Mouse (Mus musculus) layer of hippocampus, adult 9-10 months (tissue): ENCODE measurements at regions not wholly inside any gene's neighbourhood (a gene's known extent, or its start where the extent isn't known, plus 50 kb on each side); places are given as distances from the start of the nearest gene placed in this dataset.
A peak's percentile ranks its signal among the peaks of the same experiment; 100 is the strongest.

Experiments used
- DNase-seq: peaks from one replicate; pipeline ENCODE4 v3.0.0; 2022; ENCODE audit warnings: low spot score

DNA sequence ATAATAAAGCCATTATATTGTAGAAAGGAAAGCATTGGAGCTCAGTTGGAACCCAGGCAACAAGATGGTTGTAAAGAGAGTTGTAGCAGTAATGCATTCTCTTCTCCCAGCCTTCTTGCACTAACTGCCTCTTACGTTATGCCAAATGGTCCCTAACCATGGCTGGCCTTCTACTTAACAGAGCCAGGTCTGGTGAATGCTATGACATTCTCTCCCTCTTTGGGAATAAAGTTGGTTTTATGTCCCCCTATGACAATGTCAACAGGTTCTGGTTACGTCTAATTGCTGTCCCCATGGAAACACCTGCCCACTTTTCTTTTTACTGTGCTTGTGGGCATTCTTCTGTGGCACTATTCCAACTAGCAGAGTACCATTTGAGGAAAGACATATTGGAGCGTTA, 126.4 kb upstream of the Npvf start:
- DNase-seq: no peak

DNA sequence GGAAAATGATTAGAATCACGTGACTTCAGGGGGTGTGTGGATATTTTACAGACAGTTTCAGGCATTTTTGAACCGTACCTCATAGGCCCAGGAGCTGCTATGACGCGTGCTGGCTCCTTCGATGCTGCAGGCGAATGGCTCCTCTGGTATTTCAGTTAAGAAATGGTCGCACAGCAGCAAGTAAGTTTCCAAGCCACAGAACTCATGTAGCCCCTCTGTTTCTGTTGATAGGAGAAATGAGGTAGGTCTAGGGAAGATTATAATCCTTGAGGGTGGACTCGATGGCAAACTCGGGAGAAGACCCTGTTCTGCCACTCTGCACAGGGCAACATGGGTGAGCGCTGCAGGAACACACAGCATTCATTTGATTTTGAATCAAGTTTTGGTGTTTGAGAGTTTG, 127.0 kb upstream of the Npvf start:
- no peak for DNase-seq

DNA sequence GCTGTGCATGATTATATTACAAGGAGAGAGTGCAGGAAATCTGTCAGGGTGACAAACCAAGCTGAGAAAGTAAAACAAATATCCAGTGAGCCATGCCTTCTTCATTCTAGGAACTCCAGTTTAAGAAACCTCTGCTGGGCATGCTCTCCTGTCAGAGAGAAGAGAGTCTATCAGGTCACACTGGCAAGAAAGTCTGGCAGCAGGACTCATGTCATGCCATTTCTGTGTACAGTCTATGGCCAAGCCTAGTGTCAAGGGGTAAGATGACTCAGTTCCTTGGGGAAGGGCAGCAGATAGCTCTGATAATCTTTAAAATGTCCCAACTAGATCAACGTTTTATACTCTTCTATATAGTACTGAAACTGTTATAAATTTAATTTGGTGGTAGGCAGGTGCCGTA, 128.0 kb upstream of the Npvf start:
- DNase-seq: no peak

DNA sequence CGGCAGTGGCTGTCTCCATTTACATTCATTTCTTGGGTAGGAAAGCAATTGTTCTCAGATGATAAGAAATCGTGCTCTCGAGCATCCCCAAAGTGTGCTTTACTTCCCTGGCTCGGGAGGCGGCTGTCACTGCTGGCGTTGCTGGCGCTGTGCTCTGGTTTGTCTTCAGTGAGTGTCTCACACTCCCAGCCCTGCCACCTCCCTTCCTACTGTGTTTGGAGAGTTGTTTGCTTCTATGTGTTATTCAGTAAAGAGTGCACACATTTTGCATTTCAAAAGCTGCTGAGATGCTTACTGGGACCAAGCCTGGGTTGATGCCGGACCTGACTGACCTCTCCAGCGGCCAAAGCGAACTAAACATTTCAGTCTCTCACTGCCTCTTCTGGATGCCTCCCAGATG, 129.3 kb upstream of the Npvf start:
- DNase-seq: no peak

DNA sequence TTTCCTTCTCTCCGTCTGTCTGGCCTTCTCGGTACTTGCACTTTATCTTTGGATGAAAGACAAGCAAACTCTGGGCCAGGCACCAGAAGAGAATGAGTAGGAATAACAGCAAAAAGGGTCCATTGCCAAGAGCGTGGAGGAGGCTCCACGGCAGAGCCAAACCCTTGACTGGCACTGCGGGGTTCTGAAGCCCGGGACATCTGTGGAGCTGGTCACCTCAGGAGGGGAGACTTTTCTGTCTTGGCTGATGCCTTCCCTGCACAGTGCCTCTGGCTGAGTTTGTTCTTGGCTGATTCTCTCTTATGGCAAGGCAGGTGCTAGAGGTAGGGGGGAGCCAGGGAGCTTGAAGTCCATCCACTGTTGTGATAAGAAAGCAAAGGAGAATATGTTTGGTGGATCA, 130.1 kb upstream of the Npvf start:
- DNase-seq: no peak

DNA sequence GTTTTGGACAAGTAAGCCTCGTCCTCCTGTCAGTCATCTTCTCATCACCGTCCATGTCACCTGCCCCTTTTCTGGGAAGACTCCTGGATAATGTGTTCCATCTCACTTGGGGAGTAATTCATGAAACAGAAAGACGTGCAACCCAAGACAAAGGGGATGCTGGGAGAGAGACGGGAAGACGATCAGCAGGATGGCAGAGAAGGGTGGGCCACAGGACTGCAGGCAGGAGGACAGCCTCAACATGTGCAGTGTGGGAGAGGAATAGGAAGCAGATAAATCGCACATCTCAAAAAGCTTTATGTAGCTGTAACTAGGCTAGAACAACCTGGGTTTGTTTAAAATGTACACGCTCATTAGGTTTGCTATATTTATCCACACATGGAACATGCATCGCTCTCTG, 133.4 kb upstream of the Npvf start:
- DNase-seq: no peak

DNA sequence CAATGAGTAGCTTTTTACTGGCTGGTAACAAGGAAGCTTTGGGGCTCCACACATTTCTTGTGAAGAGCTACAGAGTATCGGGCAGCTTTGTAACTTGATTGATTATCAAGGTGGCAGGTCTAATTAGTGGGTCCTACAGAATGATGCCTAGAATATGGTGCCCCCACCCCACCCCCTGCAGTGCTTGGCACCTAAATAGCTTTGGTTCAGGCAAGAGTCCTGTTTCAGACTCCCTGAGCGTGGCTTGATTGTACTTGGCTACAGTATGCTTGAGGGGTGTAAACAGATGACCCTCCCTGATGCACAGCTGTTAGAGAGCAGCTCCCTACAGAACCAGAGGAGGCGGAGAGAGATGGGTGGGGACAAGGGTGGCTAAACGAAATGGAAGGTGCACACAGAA, 145.7 kb upstream of the Npvf start:
- DNase-seq: no peak

DNA sequence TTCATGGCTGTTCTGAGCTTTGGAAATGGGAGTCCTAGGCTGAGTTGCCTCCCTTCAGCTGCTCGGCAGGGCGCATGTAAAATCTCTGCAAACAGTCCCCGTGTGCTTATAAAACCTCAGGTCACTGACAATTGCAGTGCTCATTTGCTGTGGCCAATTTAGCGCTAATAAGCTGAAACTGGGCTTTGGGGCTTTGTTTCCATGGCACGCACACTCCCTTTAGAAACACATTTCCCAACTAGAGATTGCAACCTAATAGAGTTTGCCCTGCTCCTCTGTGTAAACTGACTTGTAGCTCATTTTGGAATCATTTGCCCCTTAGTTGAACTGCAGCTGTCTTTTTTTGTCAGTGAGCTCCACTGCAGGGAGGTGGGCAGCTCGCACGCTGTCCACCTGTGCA, 148.7 kb upstream of the Npvf start:
- DNase-seq: no peak

DNA sequence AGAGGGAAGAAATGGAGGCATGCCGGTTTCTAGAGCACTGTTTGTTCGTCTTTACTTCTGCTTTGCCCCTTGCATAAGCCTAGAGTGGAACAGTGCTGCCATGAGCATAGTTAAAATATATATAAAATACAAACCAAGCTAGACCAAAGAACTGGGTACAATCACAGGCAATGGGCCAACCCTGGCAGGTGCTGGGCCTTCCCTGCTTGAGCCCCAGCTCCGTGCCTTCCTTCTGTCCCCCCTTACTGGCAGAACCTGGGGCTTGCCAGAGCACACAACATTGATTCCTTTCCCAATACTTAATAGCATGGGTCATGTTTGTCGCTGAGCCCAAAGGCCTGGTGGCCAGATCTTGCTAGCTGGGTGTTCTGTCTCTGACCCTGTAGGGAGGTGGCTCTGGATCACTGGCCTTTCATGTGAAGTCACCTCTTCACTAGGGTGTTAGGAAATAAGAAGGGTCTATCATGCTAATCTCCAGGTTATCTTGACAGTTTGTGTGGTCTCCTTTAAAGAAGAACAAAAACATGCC, 150.3 kb upstream of the Npvf start:
- DNase-seq: no peak

DNA sequence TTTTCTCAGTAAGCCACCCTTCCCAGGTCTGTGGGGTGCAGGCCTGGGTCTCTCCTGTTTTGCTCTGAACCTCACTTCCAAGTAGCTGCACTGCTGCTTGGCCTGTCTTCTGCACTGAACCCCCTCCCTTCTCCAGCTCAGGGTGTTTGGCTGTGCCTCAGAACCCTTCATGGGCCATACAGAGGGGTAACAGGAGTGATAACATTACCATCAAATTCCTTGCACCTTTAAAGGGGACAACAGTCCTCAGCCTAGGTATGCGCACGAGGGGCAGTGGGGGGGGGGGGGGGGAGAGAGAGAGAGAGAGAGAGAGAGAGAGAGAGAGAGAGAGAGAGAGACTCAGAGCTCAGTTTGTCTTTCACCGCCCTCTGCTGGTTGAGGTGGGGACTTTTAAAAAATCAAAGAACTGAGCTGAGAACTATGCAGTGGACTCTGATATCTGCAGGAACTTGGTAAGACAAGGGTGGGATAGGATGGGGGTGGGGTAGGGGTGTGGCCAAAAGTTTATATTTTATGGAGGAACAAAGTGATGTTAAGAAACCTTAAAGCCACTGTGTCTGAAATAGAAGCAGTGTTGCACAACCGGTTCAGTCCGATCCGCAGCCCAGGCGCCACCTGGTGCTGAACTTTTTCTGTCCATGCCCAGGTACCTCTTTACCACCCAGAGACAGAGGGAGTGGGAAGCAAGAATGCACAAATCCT, 152.3 kb upstream of the Npvf start:
- no peak for DNase-seq

DNA sequence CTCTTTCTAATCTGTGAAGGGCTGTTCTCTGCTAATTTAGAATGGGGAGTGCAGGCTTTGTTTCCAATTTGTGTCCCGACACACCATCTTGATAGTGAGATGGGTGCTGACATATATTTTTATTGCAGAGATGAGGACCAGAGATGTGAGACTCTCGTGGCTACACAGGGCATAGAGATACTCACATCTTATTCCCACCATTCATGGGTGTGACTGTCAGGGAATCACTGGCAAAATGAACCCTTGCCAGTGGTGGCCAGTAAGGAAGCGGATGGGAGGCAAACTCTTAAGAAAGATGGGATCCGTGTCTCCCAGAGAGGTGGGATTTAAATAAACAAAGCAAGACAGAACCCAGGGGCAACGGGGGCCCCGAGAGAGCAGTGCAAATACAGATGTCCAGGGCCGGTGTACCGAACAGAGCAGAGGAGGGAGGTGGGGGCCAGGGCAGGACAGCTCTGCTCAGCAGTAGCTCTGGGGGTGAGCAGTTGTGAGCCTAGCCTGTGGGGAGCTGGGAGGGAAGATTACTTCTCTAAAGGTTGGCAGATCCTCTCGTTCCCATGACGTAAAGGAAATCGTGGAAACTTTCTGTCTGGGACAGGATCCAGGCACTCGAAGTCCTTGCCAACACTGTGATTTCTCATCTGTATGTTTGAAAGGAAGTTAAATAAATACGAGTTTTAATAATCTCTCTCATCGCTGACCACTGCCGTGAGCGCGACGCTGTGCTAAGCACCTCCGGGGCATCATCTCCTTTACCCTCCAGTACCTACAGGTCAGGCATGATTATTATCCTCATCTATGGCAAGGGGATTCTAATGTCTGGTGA, 153.2 kb upstream of the Npvf start:
- no peak for DNase-seq

DNA sequence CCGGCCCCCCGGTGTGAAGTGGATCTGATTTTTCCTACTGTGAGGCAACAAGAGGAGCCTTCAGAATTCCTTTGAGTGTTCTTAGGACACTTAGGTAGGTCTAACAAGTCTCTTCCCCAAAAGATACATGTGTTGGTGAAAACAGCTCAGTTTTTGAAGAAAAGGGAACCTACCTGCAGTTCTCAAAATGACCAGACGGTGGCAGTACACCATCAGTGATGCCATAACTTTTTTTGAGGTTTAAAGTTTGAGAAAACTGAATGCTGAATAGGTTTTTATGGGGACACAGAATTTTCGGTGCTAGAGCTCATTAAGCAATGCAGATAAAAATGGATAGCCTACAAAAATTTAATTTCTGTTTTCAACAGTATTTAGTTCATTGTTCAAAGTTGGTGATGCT, 153.9 kb upstream of the Npvf start:
- DNase-seq: peak; percentile 71

DNA sequence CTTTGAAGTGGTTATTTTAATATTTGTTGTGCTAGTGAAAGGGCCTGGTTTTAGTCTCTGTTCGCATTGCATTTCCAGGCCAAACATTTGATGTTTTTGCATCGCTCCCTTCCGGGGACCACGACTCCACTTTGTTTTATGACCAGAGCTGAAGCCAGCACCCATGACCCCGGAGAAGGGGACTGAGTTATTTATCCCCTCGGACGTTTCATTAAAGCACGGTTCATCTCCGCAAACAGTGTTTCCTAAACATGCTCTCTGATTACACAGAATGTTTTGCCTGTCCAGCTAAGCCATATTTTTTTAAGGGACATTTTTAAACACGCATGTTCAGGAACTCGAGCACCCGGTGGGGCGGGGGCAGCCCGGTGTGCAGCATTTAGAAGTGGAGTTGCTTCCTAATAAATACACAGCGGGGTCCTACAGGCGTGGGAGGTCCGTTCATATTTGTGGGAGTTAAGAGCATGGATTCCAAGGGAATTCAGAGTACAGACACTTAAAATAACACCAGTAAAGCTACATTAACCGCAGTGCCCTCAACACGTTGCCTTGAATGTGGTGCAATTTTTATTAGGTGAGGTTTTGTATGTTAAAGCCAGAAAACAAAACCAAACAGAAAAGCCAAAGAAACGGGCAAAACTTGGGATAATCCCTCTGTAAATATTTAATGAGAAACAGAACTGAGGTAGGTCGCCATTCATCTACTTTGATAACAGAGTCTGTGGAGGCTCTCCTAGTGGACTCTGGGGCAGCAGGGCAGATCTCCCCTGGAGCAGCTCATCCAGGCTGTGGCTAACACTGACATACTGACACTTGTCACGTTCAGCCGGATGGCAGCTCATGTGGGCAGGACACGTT, 154.8 kb upstream of the Npvf start:
- DNase-seq: no peak

DNA sequence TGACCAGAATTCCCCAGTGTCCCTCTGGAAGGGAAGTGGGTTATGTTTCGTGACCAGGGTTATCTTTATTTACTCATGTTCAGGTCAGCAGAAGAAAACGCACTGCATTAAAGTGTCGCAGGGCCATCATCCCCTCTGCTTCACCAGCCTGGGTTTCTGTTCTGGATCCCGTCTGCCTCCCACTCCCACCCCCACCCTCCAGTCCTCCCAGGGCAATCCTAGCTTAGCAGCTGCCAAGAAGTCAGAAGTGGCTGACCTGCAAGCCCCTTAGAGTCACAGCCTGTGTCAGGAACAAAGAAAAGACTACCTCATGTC, 155.4 kb upstream of the Npvf start:
- no peak for DNase-seq

DNA sequence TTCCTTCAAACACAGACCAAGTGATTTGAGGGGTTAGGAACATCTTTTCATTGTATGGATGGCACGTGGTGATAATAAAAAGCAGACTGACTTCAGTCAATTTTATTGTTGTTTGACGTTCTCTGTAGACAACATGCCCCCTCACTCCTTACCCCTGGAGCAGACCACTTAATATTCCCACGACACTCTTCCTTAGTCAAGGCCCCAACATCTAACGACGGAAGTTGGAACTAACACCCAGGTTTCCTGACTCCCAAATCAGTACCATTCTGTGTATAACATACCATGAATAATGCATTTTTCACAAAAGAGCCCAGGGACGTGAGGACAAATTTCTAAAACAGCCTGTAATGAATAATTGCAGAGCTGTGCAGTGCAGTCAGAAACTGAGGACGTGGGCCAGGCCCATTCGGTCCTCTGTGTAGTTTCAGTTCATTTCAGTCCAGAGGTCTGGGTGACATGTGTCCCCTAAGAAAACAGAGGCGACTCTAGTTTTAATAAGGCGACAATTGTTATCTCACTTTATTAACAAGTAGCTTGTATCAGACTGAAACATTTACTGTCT, 160.8 kb upstream of the Npvf start:
- DNase-seq: no peak

DNA sequence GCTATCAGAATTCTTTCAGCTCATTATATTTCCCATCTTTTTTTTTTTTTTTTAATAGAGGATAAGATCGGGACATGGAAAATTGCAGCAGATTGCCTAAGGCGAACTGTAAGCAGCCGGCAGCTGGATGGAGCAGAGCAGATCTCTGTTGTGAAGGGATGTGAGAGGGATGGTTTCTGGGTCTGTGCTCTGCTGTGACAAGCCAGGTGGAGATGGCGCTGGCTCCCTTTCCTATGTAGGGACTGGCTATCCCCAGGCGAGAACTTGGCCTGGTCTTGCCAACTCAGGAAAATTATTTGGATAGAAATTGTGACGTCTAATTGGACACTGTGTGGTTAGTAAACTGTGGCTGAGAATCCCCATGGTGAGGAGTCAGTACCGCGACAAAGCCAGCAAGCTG, 161.3 kb upstream of the Npvf start:
- DNase-seq: no peak

DNA sequence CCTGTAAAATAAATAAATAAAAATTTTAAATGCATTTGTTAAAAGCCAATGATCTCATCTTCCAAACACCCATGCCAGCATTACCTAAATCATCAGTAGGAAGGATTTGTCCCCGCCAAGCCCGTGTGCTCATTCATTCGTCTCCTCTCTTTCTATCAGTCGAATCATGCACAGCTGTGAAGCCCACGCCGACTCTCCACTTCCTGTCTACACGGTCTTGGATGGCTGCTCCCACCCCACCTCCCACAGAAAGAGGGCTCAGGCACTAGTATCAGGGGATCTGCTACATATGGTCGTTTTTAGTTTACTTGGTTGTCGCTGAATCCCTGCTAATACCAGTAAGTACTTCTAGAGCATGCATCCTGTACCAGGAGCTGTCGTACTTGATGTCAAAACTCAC, 163.2 kb upstream of the Npvf start:
- DNase-seq: no peak

DNA sequence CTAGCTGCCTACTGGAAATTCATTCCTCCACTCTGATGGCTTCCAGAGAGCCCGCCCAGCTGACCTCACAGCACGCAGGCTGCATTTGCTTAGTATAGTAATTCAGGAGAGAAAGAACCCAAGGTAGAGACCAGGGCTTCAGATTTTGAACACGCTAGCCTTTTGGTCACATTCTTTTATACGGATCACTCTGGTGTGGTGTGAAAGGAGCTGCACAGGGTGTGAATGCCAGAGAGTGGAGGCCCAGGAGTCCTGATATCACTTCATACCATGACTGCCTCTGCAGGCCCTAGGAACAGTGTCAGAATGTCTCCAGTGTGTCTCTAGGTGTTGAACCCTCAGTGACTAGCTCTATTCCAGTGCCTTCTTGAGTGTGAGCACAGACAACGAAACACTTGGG, 164.2 kb upstream of the Npvf start:
- DNase-seq: no peak

DNA sequence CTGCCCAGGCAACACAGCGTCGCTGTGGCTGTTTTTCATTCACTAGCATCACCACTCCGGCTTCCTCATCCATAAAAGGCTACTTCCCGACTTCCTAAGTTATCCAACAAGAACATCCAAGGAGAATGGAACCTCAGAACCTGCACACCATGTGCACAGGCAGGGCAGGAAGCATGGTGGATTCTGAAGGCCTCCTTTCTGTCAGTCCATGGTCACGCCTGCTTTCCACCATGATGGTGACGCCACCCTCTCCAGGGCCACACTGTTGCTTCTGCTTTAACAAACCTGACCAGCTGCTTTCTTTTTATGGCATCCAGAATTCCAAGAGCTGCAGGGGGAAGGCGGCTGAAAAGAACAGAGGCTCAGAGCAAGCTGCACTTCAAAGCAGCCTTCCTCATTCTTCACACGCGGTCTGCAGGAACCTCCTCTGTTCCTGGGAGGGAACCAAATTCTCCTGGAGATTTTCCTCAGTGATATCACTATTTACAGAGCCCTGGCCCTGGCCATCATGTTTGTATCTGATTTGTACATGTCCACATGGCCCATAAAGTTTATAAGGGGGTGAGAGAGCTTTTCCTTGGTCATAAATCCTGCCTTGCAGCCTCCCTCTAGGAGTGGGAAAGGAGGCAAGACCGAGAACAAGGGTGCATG, 164.8 kb upstream of the Npvf start:
- DNase-seq: no peak

DNA sequence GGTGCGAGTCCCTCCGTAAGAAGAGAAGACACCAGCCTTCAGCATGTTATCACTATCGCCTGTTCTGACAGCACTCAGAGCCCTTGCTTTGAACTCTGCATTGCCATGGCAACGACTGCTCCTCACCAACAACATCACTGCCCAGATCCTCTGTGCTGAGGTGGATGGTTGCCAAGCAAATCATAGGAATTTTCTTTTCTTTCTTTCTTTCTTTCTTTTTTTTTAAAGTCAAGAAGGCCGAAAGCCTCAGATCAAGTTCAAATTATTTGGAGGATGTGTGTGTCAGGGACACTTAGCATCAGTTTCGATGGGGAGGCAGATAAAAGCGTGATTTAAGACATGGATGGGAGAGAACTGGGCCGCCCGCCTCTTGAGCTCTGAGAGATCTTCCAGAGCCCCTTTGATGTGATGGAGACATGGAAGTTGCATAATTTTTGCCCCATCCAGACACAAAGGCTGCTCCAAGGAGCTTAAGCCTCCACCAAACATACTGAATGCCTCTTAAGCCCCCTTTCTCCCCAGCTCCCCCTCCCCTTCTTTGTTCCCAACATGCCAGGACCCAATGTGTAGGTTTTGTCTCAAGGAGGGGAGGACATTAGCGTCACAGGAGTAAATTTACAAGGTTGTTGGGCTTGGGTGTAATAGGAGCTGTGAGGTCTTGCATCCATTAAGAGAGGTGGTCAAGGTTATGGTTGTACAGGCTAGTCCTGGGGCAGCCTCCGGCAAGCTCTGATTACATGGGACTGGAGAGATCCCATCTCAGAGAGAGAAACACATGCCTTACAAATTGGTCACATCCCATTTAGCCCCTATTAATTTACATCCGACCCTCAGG, 167.4 kb upstream of the Npvf start:
- no peak for DNase-seq
